Comparison of ENCODE assay signal across 10 mouse cellular contexts in genomic region chr2:49276017-49276722, GRCm38 (mm10).
"Had no signal": no experiment of that assay in that cellular context is flagged by ENCODE, and none has a peak within 500 bp of the region (broad histone marks: within the 10 kb centered on the region; RNA-seq: fewer than 3 reads in every experiment).

No protein-coding gene starts in this region.

- ATAC-seq: intestine, embryonic 16.5 days; midbrain, embryonic 15.5 days had no signal

- DNase-seq: kidney, adult 2 months; kidney, postnatal 25 days; lung, embryonic 14.5 days; lung, postnatal 14 days; right cerebral cortex, postnatal 4 days; spleen, adult 18-20 months; thymus, adult 18-20 months; thymus, postnatal 14 days had no signal
